Mouse (Mus musculus): ENCODE measurements at regions not wholly inside any gene's neighbourhood (a gene's known extent, or its start where the extent isn't known, plus 50 kb on each side); places are given as distances from the start of the nearest gene placed in this dataset.

GRCm38 (mm10) chr3:52180785-52181184 is 75.9 kb upstream of the Maml3 start:
- Histone ChIP-seq H3K4me3 (replicated peaks) (no peak overlapping the region), H3K36me3 (replicated peaks; ENCODE audit: low read length) (no peaks in the 10 kb centered on the region), H3K4me1 (peaks cover 45% of the 10 kb centered on the region), H3K9me3 (no peaks in the 10 kb centered on the region), H3K27me3 (replicated peaks) (peaks cover 68% of the 10 kb centered on the region)
- TF ChIP-seq FLI1 (IDR thresholded peaks at IDR 0.05; ENCODE audit: low read length) (no peak), GATA1 (IDR thresholded peaks at IDR 0.05; ENCODE audit: borderline replicate concordance, low read length) (no peak)

GRCm38 (mm10) chr3:52181326-52182101 is 76.6 kb upstream of the Maml3 start:
- H3K4me1 ChIP-seq = peaks cover 41% of the 10 kb centered on the region
- TF ChIP-seq GATA1 (IDR thresholded peaks at IDR 0.05; ENCODE audit: borderline replicate concordance, low read length) (no peak), FLI1 (IDR thresholded peaks at IDR 0.05; ENCODE audit: low read length) (no peak)

GRCm38 (mm10) chr3:52184241-52184640 is 79.4 kb upstream of the Maml3 start:
- H3K27me3 ChIP-seq (replicated peaks) = peaks cover 86% of the 10 kb centered on the region
- TF ChIP-seq GATA1 (IDR thresholded peaks at IDR 0.05; ENCODE audit: borderline replicate concordance, low read length) (no peak), FLI1 (IDR thresholded peaks at IDR 0.05; ENCODE audit: low read length) (no peak)
- H3K4me3 ChIP-seq (replicated peaks) = no peak overlapping the region
- H3K36me3 ChIP-seq (replicated peaks; ENCODE audit: low read length) = no peaks in the 10 kb centered on the region
- H3K9me3 ChIP-seq = no peaks in the 10 kb centered on the region
- peaks cover 28% of the 10 kb centered on the region for H3K4me1 ChIP-seq

More at GRCm38 (mm10) chr3:52181326-52182101, 76.6 kb upstream of the Maml3 start:
- peaks cover 71% of the 10 kb centered on the region for H3K27me3 ChIP-seq (replicated peaks)
- H3K4me3 ChIP-seq (replicated peaks) = no peak overlapping the region
- no peaks in the 10 kb centered on the region for H3K9me3 ChIP-seq
- H3K36me3 ChIP-seq (replicated peaks; ENCODE audit: low read length) = no peaks in the 10 kb centered on the region

GRCm38 (mm10) chr3:52185351-52185750 is 80.5 kb upstream of the Maml3 start:
- H3K9me3 ChIP-seq = no peaks in the 10 kb centered on the region
- H3K4me1 ChIP-seq = peaks cover 19% of the 10 kb centered on the region
- TF ChIP-seq GATA1 (IDR thresholded peaks at IDR 0.05; ENCODE audit: borderline replicate concordance, low read length) (no peak), FLI1 (IDR thresholded peaks at IDR 0.05; ENCODE audit: low read length) (no peak)
- H3K36me3 ChIP-seq (replicated peaks; ENCODE audit: low read length) = no peaks in the 10 kb centered on the region
- H3K4me3 ChIP-seq (replicated peaks) = no peak overlapping the region
- H3K27me3 ChIP-seq (replicated peaks) = peaks cover 86% of the 10 kb centered on the region

GRCm38 (mm10) chr3:52187401-52187801 is 80.7 kb upstream of the Foxo1 start:
- peaks cover 7% of the 10 kb centered on the region for H3K4me1 ChIP-seq

GRCm38 (mm10) chr3:52188303-52188702 is 79.8 kb upstream of the Foxo1 start:
- no peak for TF ChIP-seq GATA1 (IDR thresholded peaks at IDR 0.05; ENCODE audit: borderline replicate concordance, low read length)
- TF ChIP-seq FLI1 (IDR thresholded peaks at IDR 0.05; ENCODE audit: low read length) = no peak
- no peak overlapping the region for H3K4me3 ChIP-seq (replicated peaks)
- H3K4me1 ChIP-seq = peaks cover 12% of the 10 kb centered on the region
- no peaks in the 10 kb centered on the region for H3K9me3 ChIP-seq
- no peaks in the 10 kb centered on the region for H3K36me3 ChIP-seq (replicated peaks; ENCODE audit: low read length)
- H3K27me3 ChIP-seq (replicated peaks) = peaks cover 78% of the 10 kb centered on the region

More at GRCm38 (mm10) chr3:52187401-52187801, 80.7 kb upstream of the Foxo1 start:
- Histone ChIP-seq H3K4me3 (replicated peaks) (no peak overlapping the region), H3K27me3 (replicated peaks) (peaks cover 79% of the 10 kb centered on the region), H3K9me3 (no peaks in the 10 kb centered on the region), H3K36me3 (replicated peaks; ENCODE audit: low read length) (no peaks in the 10 kb centered on the region)
- TF ChIP-seq FLI1 (IDR thresholded peaks at IDR 0.05; ENCODE audit: low read length) (no peak), GATA1 (IDR thresholded peaks at IDR 0.05; ENCODE audit: borderline replicate concordance, low read length) (no peak)

GRCm38 (mm10) chr3:52189016-52189415 is 79.1 kb upstream of the Foxo1 start:
- H3K36me3 ChIP-seq (replicated peaks; ENCODE audit: low read length) = no peaks in the 10 kb centered on the region
- TF ChIP-seq FLI1 (IDR thresholded peaks at IDR 0.05; ENCODE audit: low read length) = no peak
- H3K4me3 ChIP-seq (replicated peaks) = no peak overlapping the region
- peaks cover 77% of the 10 kb centered on the region for H3K27me3 ChIP-seq (replicated peaks)
- H3K9me3 ChIP-seq = no peaks in the 10 kb centered on the region
- H3K4me1 ChIP-seq = peaks cover 16% of the 10 kb centered on the region

- Histone ChIP-seq H3K36me3 (replicated peaks; ENCODE audit: low read length) (no peaks in the 10 kb centered on the region), H3K9me3 (no peaks in the 10 kb centered on the region), H3K4me3 (replicated peaks) (no peak overlapping the region), H3K27me3 (replicated peaks) (peaks cover 75% of the 10 kb centered on the region), H3K4me1 (peaks cover 16% of the 10 kb centered on the region)
- TF ChIP-seq GATA1 (IDR thresholded peaks at IDR 0.05; ENCODE audit: borderline replicate concordance, low read length) = no peak
- TF ChIP-seq FLI1 (IDR thresholded peaks at IDR 0.05; ENCODE audit: low read length) = no peak
Measured at GRCm38 (mm10) chr3:52190021-52190420, 78.1 kb upstream of the Foxo1 start.

GRCm38 (mm10) chr3:52193026-52193425 is 75.1 kb upstream of the Foxo1 start:
- peaks cover 29% of the 10 kb centered on the region for H3K4me1 ChIP-seq
- no peak for TF ChIP-seq FLI1 (IDR thresholded peaks at IDR 0.05; ENCODE audit: low read length)
- TF ChIP-seq GATA1 (IDR thresholded peaks at IDR 0.05; ENCODE audit: borderline replicate concordance, low read length) = no peak
- no peaks in the 10 kb centered on the region for H3K9me3 ChIP-seq
- peaks cover 67% of the 10 kb centered on the region for H3K27me3 ChIP-seq (replicated peaks)
- H3K4me3 ChIP-seq (replicated peaks) = no peak overlapping the region
- no peaks in the 10 kb centered on the region for H3K36me3 ChIP-seq (replicated peaks; ENCODE audit: low read length)

GRCm38 (mm10) chr3:52194216-52194615 is 73.9 kb upstream of the Foxo1 start:
- no peak for TF ChIP-seq GATA1 (IDR thresholded peaks at IDR 0.05; ENCODE audit: borderline replicate concordance, low read length)
- no peak for TF ChIP-seq FLI1 (IDR thresholded peaks at IDR 0.05; ENCODE audit: low read length)
- Histone ChIP-seq H3K27me3 (replicated peaks) (peaks cover 64% of the 10 kb centered on the region), H3K9me3 (no peaks in the 10 kb centered on the region), H3K36me3 (replicated peaks; ENCODE audit: low read length) (no peaks in the 10 kb centered on the region), H3K4me3 (replicated peaks) (no peak overlapping the region), H3K4me1 (peaks cover 41% of the 10 kb centered on the region)
